Mouse (Mus musculus): ENCODE measurements around the gene Gclc.
A peak's percentile ranks its signal among the peaks of the same experiment; 100 is the strongest.

Gene Gclc

DNA sequence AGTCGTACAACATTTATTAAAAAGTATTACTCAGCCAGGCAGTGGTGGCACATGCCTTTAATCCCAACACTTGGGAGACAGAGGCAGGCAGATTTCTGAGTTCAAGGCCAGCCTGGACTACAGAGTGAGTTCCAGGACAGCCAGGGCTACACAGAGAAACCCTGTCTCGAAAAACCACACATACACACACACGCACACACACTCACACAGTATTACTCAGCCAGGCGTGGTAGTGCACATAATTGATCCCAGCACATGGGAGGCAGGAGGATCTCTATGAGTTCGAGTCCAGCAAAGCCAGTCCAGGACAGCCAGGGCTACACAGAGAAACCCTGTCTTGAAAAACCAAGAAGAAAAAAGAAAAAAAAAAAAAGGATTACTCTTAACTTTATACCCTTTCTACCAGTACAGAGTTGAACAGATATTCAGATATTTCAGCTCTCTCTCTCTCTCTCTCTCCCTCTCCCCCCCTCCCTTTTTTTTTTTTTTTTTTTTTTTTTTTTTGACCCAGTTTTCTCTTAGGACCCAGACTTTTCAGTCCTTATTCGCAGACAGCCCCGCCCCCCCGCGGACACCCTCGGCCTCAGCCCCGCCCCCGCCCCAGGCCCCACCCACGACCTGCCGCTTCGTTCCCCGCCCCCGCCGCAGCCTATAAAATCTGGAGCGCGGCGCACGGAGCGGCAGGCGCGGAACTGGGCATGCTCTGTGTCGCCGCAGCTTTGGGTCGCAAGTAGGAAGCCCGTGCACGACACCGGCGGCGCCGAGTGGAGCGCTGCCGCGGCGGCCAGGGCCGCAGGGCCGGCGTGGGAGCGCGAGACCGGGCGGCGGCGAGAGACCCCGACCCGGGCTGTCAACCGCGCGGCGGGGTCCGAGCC, at the start of gene Gclc:
TSS of gene Gclc (plus strand) at position 683 of the 875 bp plus-strand sequence.
- DNase-seq (ENCODE audit: low read depth): peak; percentile 24

GRCm38 (mm10) chr9:77706515-77706914, 47.8 kb upstream of the Gclc start:
- DNase-seq (ENCODE audit: low read depth): no peak

- DNase-seq (ENCODE audit: low read depth): no peak
Measured at GRCm38 (mm10) chr9:77707433-77708139, 46.7 kb upstream of the Gclc start.

DNA sequence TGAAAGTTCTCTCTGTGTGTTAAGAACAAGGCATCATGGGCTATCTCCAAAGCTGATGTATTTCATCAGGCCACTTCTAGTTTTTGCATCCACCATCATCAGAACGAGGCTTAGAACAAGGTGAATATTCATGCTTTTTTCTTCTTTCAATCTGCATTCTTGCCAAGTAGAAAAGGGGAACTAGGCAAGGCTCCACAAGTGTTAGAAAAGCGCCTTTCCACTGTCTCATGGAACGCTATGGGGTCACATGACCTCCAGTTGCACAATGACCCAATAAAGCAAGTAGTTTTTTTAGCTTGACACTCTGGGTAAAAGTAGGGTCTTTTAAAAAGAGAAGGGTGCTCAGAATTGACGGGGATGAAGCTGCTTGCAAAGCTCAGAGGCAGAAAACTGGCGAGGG, 45.4 kb upstream of the Gclc start:
- no peak for DNase-seq (ENCODE audit: low read depth)

GRCm38 (mm10) chr9:77711021-77711569, 43.2 kb upstream of the Gclc start:
- no peak for DNase-seq (ENCODE audit: low read depth)

GRCm38 (mm10) chr9:77712816-77713215, 41.5 kb upstream of the Gclc start:
- no peak for DNase-seq (ENCODE audit: low read depth)

GRCm38 (mm10) chr9:77713301-77713700, 41.0 kb upstream of the Gclc start:
- no peak for DNase-seq (ENCODE audit: low read depth)

DNA sequence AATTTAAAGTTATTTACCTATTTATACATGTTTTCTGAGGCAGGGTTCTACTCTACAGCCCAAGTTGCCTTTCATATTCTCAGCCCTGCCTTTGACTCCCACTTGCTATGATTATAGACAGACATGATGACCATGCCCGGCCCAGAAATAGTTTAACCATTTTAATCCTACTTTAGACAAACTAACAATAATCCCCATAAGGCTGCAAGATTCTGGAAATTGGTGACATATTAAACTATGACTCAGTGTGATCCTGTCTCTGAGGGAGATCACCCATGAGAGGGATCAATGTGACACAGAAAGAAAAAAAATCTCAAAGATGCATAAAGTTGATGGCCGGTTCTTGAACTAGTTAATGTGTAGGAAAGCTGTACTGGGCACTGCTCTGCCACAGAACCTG, 39.1 kb upstream of the Gclc start:
- no peak for DNase-seq (ENCODE audit: low read depth)

DNA sequence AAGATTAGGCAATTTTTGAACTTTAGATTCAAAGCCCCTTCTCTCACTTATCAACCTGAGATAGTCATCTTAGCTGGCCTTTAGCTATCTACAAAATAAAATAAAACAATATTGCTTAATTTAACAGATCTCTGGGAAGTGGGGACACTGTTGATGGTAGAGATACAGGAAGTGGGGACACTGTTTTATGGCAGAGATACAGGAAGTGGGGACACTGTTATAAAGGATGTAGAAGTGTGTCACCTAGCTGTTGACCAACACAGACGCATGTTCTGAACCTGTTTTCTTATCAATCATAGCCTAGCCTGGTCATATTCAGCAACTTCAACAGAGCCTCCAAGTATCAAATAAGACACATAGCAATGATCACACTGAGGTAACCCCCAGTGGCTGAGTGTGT, 38.3 kb upstream of the Gclc start:
- DNase-seq (ENCODE audit: low read depth): no peak

DNA sequence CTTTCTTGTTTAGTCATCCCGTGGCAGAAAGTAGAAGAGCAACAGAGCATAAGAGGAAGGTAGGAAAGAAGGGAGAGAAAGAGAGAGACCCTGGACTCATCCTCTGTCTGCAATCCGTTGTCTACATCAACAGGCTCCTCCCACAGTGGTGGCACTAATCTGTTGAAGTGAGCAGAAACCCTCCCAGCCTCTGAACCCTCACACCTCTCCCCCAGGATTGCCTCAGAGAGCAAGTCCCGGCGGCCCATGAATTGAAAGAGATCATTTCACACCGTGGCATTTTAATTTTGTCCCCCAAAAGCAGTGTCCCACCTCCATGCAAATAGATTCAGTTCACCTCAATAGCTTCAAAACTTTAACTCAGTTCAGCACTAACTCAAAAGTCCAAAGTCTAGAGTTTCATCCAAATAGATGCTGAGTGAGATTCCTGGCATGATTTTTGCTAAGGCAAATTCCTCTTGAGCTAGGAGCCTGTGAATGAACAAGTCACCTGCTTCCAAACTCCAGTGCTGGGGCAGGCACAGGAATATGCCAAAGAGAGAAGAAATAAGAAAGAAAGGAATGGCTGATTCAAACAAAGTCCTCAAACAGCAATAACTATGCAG, 36.4 kb upstream of the Gclc start:
- no peak for DNase-seq (ENCODE audit: low read depth)

GRCm38 (mm10) chr9:77718816-77719411, 35.4 kb upstream of the Gclc start:
- DNase-seq (ENCODE audit: low read depth): no peak

GRCm38 (mm10) chr9:77719675-77720074, 34.7 kb upstream of the Gclc start:
- no peak for DNase-seq (ENCODE audit: low read depth)

DNA sequence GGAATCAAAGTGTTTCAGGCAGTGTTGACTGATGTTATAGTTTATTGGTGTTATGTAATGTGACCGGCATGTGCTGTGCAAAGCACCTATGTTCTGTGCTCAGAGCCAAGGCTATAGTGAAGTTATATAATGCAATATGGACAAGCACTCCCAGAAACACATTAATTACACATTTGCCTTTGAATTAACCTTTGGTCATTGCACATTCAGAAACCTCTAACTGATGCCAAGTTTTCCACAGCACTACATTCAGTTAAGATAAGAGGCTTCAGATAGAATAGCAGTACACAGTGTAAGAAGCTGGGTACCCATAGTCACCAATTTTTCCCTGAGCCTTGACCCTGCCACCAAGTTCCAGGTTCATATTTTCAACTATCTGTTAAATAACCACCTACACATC, 32.0 kb upstream of the Gclc start:
- no peak for DNase-seq (ENCODE audit: low read depth)

DNA sequence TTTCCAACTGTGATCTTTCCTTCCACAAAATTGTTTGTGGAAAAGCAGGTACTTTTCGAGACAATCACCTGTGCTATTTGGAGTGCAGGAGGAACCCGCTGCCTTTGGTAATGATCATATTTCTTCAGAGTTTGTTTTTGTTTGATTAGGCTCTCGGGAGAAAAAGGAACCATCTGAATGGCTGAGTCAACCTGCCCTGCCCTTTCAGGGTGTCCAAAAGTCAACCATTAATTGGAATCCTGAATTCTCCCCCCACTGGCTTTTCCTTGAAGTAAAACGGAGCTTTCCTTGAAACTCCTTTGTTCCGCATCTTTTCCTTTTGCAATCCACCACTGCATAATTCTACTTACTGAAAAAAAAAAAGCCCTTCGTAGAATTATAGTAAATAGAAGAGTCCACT, 30.1 kb upstream of the Gclc start:
- no peak for DNase-seq (ENCODE audit: low read depth)

- DNase-seq (ENCODE audit: low read depth): no peak
Measured at GRCm38 (mm10) chr9:77725448-77725847, 28.9 kb upstream of the Gclc start.

- DNase-seq (ENCODE audit: low read depth): no peak
Measured at GRCm38 (mm10) chr9:77726018-77726684, 28.2 kb upstream of the Gclc start.

GRCm38 (mm10) chr9:77727012-77727411, 27.3 kb upstream of the Gclc start:
- no peak for DNase-seq (ENCODE audit: low read depth)

- no peak for DNase-seq (ENCODE audit: low read depth)
Measured at GRCm38 (mm10) chr9:77732067-77732466, 22.3 kb upstream of the Gclc start.

DNA sequence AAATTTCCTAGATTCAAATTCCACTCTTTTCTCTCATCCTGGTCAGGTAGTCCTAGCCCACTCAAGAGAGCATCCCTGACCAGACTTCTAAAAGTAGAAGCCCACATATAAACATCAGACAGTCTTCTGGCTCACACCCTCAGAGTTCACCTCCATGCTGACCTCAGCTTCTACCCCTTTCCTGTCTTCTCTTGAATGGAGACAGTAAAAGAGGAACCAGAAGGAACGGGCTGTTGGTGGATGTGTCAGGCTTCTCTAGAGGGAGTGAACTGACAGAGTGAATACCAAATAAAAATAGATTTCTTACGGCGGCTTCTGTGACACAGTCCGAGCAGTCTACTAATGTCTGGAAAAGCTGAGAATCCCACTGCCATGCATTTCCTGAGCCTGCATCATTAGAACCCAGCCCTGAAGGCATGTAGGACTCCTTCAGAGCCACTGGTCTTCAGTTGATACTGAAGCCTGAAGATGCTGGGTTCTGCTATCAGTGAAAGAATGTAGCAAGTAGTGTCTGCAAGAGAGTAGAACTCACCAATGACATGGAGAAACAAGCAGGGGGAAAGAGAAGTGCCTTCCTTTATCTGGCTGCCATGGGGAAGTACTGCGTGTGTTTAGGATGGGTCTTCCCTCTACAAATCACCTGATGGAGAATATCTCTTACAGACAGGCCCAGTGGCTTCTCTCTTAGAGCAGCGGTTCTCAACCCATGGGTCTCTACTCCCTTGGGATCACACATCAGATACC, 16.9 kb upstream of the Gclc start:
- no peak for DNase-seq (ENCODE audit: low read depth)

- DNase-seq (ENCODE audit: low read depth): no peak
Measured at GRCm38 (mm10) chr9:77741452-77741851, 12.9 kb upstream of the Gclc start.

DNA sequence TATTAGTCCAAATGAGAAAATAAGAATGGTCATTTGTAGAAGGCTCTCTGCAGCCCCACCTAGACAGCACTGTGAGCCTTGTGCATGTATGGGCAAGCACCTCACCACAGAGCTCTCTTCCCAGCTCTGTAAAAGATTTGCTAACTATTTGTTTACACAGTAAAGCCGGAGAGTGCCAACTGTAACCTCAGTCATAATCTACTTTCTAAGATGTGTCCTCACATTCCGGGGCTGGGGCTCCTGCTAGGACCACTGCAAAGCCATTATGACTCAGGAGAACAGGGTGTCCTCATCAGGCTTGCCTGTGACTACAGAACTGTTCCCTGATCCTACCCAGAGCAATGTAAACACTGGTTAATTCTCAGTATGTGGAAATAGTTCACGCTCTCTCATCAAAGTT, 9.5 kb upstream of the Gclc start:
- DNase-seq (ENCODE audit: low read depth): no peak
